Mouse (Mus musculus) heart, embryonic 15.5 days (tissue): Measurements from ENCODE around the gene Map3k14. TPM values are rescaled to one million over a fixed set of nuclear protein-coding genes. Genes with fewer than 3 reads are reported as not detected.
"Not testable (repeated sequence)": the region's sequence is repeated elsewhere in the genome, so short reads cannot be mapped to it uniquely, and the experiment has no call there.

Source experiments
- ATAC-seq: fragments of 200-750 bp; cut with Nextera tagmentation; replicated peaks from 2 replicates; pipeline ENCODE4 v1.8.0; 2017; ENCODE audit warnings: low read depth, moderate TSS enrichment; ENCODE audit not compliant: insufficient number of reproducible peaks, insufficient read depth, low FRiP score
- H3K27ac ChIP-seq: fragments of 300-500 bp; sonication (generic); 2 replicates; pipeline ENCODE4 v1.5.1; 2015; ENCODE audit warnings: mild to moderate bottlenecking, inconsistent platforms
- H3K27me3 ChIP-seq: fragments of 300-500 bp; sonication (generic); 2 replicates; pipeline ENCODE4 v1.6.1; 2015; ENCODE audit warnings: inconsistent platforms
- H3K36me3 ChIP-seq: fragments of 300-500 bp; sonication (generic); 2 replicates; pipeline ENCODE4 v1.6.1; 2015; ENCODE audit warnings: mild to moderate bottlenecking, inconsistent platforms
- H3K4me1 ChIP-seq: fragments of 300-500 bp; sonication (generic); replicated peaks from 2 replicates; pipeline ENCODE4 v1.6.1; 2015; ENCODE audit warnings: inconsistent platforms
- H3K4me2 ChIP-seq: fragments of 300-500 bp; sonication (generic); 2 replicates; pipeline ENCODE4 v1.6.1; 2015; ENCODE audit warnings: inconsistent platforms, mild to moderate bottlenecking, moderate library complexity
- H3K4me3 ChIP-seq: fragments of 300-500 bp; sonication (generic); 2 replicates; pipeline ENCODE4 v1.5.1; 2015; ENCODE audit warnings: mild to moderate bottlenecking, inconsistent platforms
- H3K9ac ChIP-seq: fragments of 300-500 bp; sonication (generic); 2 replicates; pipeline ENCODE4 v1.6.1; 2015; ENCODE audit warnings: mild to moderate bottlenecking, inconsistent platforms
- H3K9me3 ChIP-seq: fragments of 300-500 bp; sonication (generic); replicated peaks from 2 replicates; pipeline ENCODE4 v1.6.1; 2016; ENCODE audit warnings: inconsistent platforms
- WGBS: fragments of 180-500 bp; shearing (Covaris S2); methylation state at CpG from one replicate; pipeline ENCODE4 v1.1.7; 2015; ENCODE audit warnings: mixed read lengths; 5-methylcytosine and 5-hydroxymethylcytosine counted together
- polyA plus RNA-seq: library from polyadenylated mRNA; unstranded; fragments of >200 nt; fragmentation: Nextera tagmentation; extraction: Ambion mirVana; gene quantifications from 2 replicates; pipeline ENCODE4 v1.2.1, GENCODE M21; 2015

Map3k14 gene
- polyA plus RNA-seq, 1 experiment from 2014 or later: 1.8 TPM

- no peaks in the 10 kb centered on the region for H3K9me3 ChIP-seq
- H3K36me3 ChIP-seq: peaks cover 29% of the 10 kb centered on the region; the same call in 1 of the 2 replicates
- no peak overlapping the region for H3K4me2 ChIP-seq
- H3K4me1 ChIP-seq: peaks cover 7% of the 10 kb centered on the region
- WGBS: 80% methylated on average over 10 of the region's 10 CpGs
- H3K4me3 ChIP-seq: no peak overlapping the region
- H3K9ac ChIP-seq: no peak overlapping the region
- no peaks in the 10 kb centered on the region for H3K27me3 ChIP-seq
- no peak for ATAC-seq
- H3K27ac ChIP-seq: no peak overlapping the region
Observed at GRCm38 (mm10) chr11:103223444-103223843, 43.8 kb downstream of the Map3k14 start.

- H3K4me3 ChIP-seq, H3K27me3 ChIP-seq, ATAC-seq, H3K9me3 ChIP-seq, H3K9ac ChIP-seq, H3K4me2 ChIP-seq, H3K27ac ChIP-seq: not testable (repeated sequence)
- peaks cover 27% of the 10 kb centered on the region; the same call in 1 of the 2 replicates for H3K36me3 ChIP-seq
- 87% methylated on average over 4 of the region's 4 CpGs for WGBS
- H3K4me1 ChIP-seq: peaks cover 11% of the 10 kb centered on the region
Observed at GRCm38 (mm10) chr11:103222718-103223117, 44.6 kb downstream of the Map3k14 start.

GRCm38 (mm10) chr11:103221437-103221836, 45.8 kb downstream of the Map3k14 start:
- Histone ChIP-seq H3K36me3 (peaks cover 25% of the 10 kb centered on the region; the same call in 1 of the 2 replicates), H3K27ac (no peak overlapping the region), H3K4me2 (no peak overlapping the region), H3K4me3 (no peak overlapping the region), H3K27me3 (no peaks in the 10 kb centered on the region), H3K9me3 (no peaks in the 10 kb centered on the region), H3K4me1 (peaks cover 11% of the 10 kb centered on the region), H3K9ac (no peak overlapping the region)
- 84% methylated on average over 6 of the region's 6 CpGs for WGBS
- ATAC-seq: no peak

- Histone ChIP-seq H3K9me3 (no peaks in the 10 kb centered on the region), H3K27me3 (no peaks in the 10 kb centered on the region), H3K27ac (no peak overlapping the region), H3K4me2 (no peak overlapping the region), H3K9ac (no peak overlapping the region), H3K4me1 (peaks cover 11% of the 10 kb centered on the region), H3K36me3 (peaks cover 21% of the 10 kb centered on the region; the same call in 1 of the 2 replicates), H3K4me3 (no peak overlapping the region)
- no peak for ATAC-seq
- WGBS: 81% methylated on average over 4 of the region's 4 CpGs
Observed at GRCm38 (mm10) chr11:103219995-103220394, 47.3 kb downstream of the Map3k14 start.

GRCm38 (mm10) chr11:103219259-103219658, 48.0 kb downstream of the Map3k14 start:
- ATAC-seq: no peak
- WGBS: 87% methylated on average over 5 of the region's 5 CpGs

GRCm38 (mm10) chr11:103218517-103218901, 48.8 kb downstream of the Map3k14 start:
- H3K36me3 ChIP-seq: peaks cover 11% of the 10 kb centered on the region; the same call in 1 of the 2 replicates
- WGBS: 30% methylated on average over 6 of the region's 6 CpGs
- no peak for ATAC-seq

More at GRCm38 (mm10) chr11:103219259-103219658, 48.0 kb downstream of the Map3k14 start:
- no peaks in the 10 kb centered on the region for H3K9me3 ChIP-seq
- H3K4me3 ChIP-seq: no peak overlapping the region
- no peak overlapping the region for H3K9ac ChIP-seq
- H3K27ac ChIP-seq: no peak overlapping the region
- no peaks in the 10 kb centered on the region for H3K27me3 ChIP-seq
- peaks cover 11% of the 10 kb centered on the region for H3K4me1 ChIP-seq
- no peak overlapping the region for H3K4me2 ChIP-seq
- peaks cover 13% of the 10 kb centered on the region; the same call in 1 of the 2 replicates for H3K36me3 ChIP-seq

GRCm38 (mm10) chr11:103217790-103218516, 49.3 kb downstream of the Map3k14 start, which contains the start of gene Spata32:
Spata32 (minus strand) TSS chr11:103218432.
- Histone ChIP-seq H3K4me3 (peak within 1 kb of the TSS; percentile 57), H3K4me1 (peaks cover 6% of the 10 kb centered on the region), H3K9me3 (no peaks in the 10 kb centered on the region), H3K9ac (peak within 1 kb of the TSS; percentile 53), H3K36me3 (peaks cover 11% of the 10 kb centered on the region; the same call in 1 of the 2 replicates), H3K27ac (no peak within 1 kb of the TSS), H3K4me2 (peak within 1 kb of the TSS; percentile 94), H3K27me3 (no peaks in the 10 kb centered on the region)
- under 1% methylated on average over 45 of the region's 45 CpGs for WGBS
- ATAC-seq: peak; percentile 54; the same call in 1 of the 2 replicates

More at GRCm38 (mm10) chr11:103218517-103218901, 48.8 kb downstream of the Map3k14 start:
- H3K4me1 ChIP-seq: peaks cover 6% of the 10 kb centered on the region
- H3K27me3 ChIP-seq: no peaks in the 10 kb centered on the region
- peak overlapping the region; percentile 94 for H3K4me2 ChIP-seq
- no peak overlapping the region for H3K27ac ChIP-seq
- H3K4me3 ChIP-seq: peak overlapping the region; percentile 57
- H3K9me3 ChIP-seq: no peaks in the 10 kb centered on the region
- H3K9ac ChIP-seq: peak overlapping the region; percentile 53; the same call in 1 of the 2 replicates

- WGBS: 65% methylated on average over 1 of the region's 1 CpGs
Observed at GRCm38 (mm10) chr11:103215355-103215754, 51.9 kb downstream of the Map3k14 start.

GRCm38 (mm10) chr11:103213712-103214111, 53.6 kb downstream of the Map3k14 start:
- Histone ChIP-seq H3K4me1 (peaks cover 6% of the 10 kb centered on the region), H3K4me2 (no peak overlapping the region), H3K9me3 (no peaks in the 10 kb centered on the region), H3K27me3 (no peaks in the 10 kb centered on the region), H3K36me3 (no peaks in the 10 kb centered on the region), H3K27ac (no peak overlapping the region), H3K4me3 (no peak overlapping the region), H3K9ac (no peak overlapping the region)
- WGBS: 81% methylated on average over 5 of the region's 5 CpGs
- ATAC-seq: no peak

More at GRCm38 (mm10) chr11:103215355-103215754, 51.9 kb downstream of the Map3k14 start:
- H3K9me3 ChIP-seq: no peaks in the 10 kb centered on the region
- H3K27ac ChIP-seq: no peak overlapping the region
- no peak overlapping the region for H3K4me2 ChIP-seq
- no peak overlapping the region for H3K4me3 ChIP-seq
- ATAC-seq: no peak
- peaks cover 6% of the 10 kb centered on the region for H3K4me1 ChIP-seq
- no peak overlapping the region for H3K9ac ChIP-seq
- H3K36me3 ChIP-seq: peaks cover 4% of the 10 kb centered on the region; the same call in 1 of the 2 replicates
- no peaks in the 10 kb centered on the region for H3K27me3 ChIP-seq

GRCm38 (mm10) chr11:103210291-103210690, 57.0 kb downstream of the Map3k14 start:
- 62% methylated on average over 8 of the region's 8 CpGs for WGBS
- Histone ChIP-seq H3K36me3 (no peaks in the 10 kb centered on the region), H3K4me1 (no peaks in the 10 kb centered on the region), H3K27me3 (no peaks in the 10 kb centered on the region), H3K27ac (no peak overlapping the region), H3K9ac (no peak overlapping the region), H3K9me3 (no peaks in the 10 kb centered on the region), H3K4me2 (no peak overlapping the region), H3K4me3 (no peak overlapping the region)
- ATAC-seq: no peak

- Histone ChIP-seq H3K27ac (no peak within 1 kb of the TSS), H3K4me1 (no peaks in the 10 kb centered on the region), H3K27me3 (no peaks in the 10 kb centered on the region), H3K9ac (no peak within 1 kb of the TSS), H3K36me3 (no peaks in the 10 kb centered on the region), H3K4me3 (no peak within 1 kb of the TSS), H3K9me3 (no peaks in the 10 kb centered on the region), H3K4me2 (no peak within 1 kb of the TSS)
- WGBS: 74% methylated on average over 3 of the region's 3 CpGs
- no peak for ATAC-seq
Observed at GRCm38 (mm10) chr11:103208458-103208857, 58.8 kb downstream of the Map3k14 start, which contains the start of gene 1700023F06Rik. 1700023F06Rik (minus strand) TSS chr11:103208558.
